Mouse (Mus musculus) bone marrow macrophage, adult 2 months (primary cell): ENCODE data around the gene Gm49368. TPM values are rescaled to one million over a fixed set of nuclear protein-coding genes. Genes with fewer than 3 reads are reported as not detected.
A peak's percentile ranks its signal among the peaks of the same experiment; 100 is the strongest.
"Not testable (repeated sequence)": the region's sequence is repeated elsewhere in the genome, so short reads cannot be mapped to it uniquely, and the experiment has no call there.

Experiments used
- H3K27ac ChIP-seq: 2 replicates; pipeline ENCODE4 v1.5.1; 2012; ENCODE audit warnings: low read depth, low read length; ENCODE audit not compliant: insufficient read depth
- H3K4me1 ChIP-seq: 2 replicates; pipeline ENCODE4 v1.6.1; 2012; ENCODE audit warnings: low read length; ENCODE audit not compliant: control insufficient read depth, insufficient read depth
- H3K4me3 ChIP-seq: 2 replicates; pipeline ENCODE4 v1.5.1; 2012; ENCODE audit warnings: mild to moderate bottlenecking, low read length, moderate library complexity; ENCODE audit not compliant: insufficient read depth
- CTCF ChIP-seq: IDR thresholded peaks from 2 replicates; pipeline ENCODE4 v1.5.1; 2012; ENCODE audit warnings: low read depth, mild to moderate bottlenecking, low read length, moderate library complexity
- POLR2A ChIP-seq: IDR thresholded peaks from 2 replicates; pipeline ENCODE4 v1.6.1; 2012; ENCODE audit warnings: mild to moderate bottlenecking, low read depth, low read length, borderline replicate concordance
- polyA plus RNA-seq: library from polyadenylated mRNA; stranded (reverse); fragments of >200 nt; gene quantifications from 2 replicates; pipeline ENCODE4 v1.2.4, GENCODE M21; 2012; ENCODE audit not compliant: missing spikeins, insufficient read depth, insufficient read length

The Gm49368 gene
- polyA plus RNA-seq: 1.7 and 11.3 TPM in 2 replicates

DNA sequence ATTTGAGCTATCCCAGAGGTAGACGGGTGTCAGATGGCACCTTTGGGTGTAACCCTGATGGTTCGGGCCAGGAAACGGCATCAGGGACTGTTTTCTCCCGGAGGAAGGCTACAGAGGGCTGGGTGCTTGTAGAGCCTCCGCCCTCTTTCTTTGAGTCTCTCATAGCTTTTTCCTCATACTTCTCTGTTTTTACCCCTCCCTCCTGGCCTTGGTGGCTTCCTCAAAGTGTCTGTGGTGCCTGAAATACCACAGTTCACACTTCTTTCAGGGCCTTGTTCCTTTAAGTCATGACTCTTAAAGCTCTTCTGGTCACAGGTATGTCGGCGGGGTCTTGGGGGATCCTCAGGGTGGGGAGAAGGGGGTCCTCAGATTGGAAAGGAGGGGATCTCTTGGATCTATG lies at the start of gene Gm49368, which contains the start of gene Itgam:
Gm49368 (plus strand) TSS at position 228 of the 400 bp plus-strand sequence.
Itgam (plus strand) TSS at position 185 of the 400 bp plus-strand sequence.
- peaks cover 54% of the 10 kb centered on the region for H3K4me1 ChIP-seq
- TF ChIP-seq POLR2A (no peak), CTCF (no peak)
- H3K27ac ChIP-seq: peak within 1 kb of the TSS; percentile 96
- H3K4me3 ChIP-seq: peak within 1 kb of the TSS; percentile 68

- TF ChIP-seq CTCF (no peak), POLR2A (no peak)
- no peak overlapping the region for H3K4me3 ChIP-seq
- peaks cover under 1% of the 10 kb centered on the region for H3K4me1 ChIP-seq
- no peak overlapping the region for H3K27ac ChIP-seq
Observed at GRCm38 (mm10) chr7:128013116-128013515, 49.4 kb upstream of the Gm49368 start.

DNA sequence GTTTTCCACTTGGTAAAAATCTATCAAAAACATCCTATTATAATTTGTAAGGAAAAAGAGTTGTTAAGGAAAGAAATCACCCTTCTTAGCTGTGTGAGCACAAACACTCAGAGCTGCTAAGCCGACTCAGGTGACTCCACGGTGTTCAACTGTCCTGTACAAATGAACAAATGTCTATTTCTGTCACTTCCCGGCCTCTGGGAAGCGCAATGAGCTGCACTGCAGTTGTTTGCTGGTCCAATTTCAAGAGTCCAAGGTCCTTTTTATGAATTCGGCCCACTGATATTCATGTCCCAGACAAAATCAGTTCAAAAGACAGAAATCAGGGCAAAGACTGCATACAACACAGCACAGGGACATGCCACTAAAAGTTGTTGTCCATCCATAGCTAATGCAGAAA lies 46.3 kb upstream of the Gm49368 start:
- not testable (repeated sequence) for H3K4me1 ChIP-seq, H3K4me3 ChIP-seq, H3K27ac ChIP-seq

GRCm38 (mm10) chr7:128016650-128017049 lies 45.8 kb upstream of the Gm49368 start:
- H3K27ac ChIP-seq: no peak overlapping the region
- no peak overlapping the region for H3K4me3 ChIP-seq
- TF ChIP-seq CTCF: no peak
- no peak for TF ChIP-seq POLR2A
- H3K4me1 ChIP-seq: peaks cover 10% of the 10 kb centered on the region

DNA sequence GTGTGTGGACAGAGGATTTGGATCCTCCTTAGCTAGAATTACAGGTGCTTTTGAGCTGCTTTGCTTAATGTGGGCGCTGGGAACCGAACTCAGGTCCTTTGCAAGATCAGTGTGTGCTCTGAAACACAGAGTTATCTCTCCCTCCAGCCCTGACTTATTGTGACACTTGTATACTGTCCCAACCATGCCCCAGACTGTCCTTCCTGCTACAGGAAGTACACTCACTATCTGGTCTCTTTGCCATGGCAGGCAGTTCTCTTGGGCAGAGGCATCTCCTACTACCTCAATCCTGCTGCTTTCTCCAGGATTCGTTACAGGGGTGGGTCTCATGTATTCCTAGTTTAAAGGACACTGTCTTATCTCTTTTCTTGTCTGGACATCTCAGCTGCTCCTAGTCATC lies 44.2 kb upstream of the Gm49368 start:
- Histone ChIP-seq H3K4me1 (peaks cover 10% of the 10 kb centered on the region), H3K4me3 (no peak overlapping the region), H3K27ac (no peak overlapping the region)
- TF ChIP-seq CTCF: no peak

GRCm38 (mm10) chr7:128019187-128019586 lies 43.3 kb upstream of the Gm49368 start:
- TF ChIP-seq CTCF (no peak), POLR2A (no peak)
- Histone ChIP-seq H3K4me3 (no peak overlapping the region), H3K27ac (no peak overlapping the region), H3K4me1 (peaks cover 10% of the 10 kb centered on the region)

DNA sequence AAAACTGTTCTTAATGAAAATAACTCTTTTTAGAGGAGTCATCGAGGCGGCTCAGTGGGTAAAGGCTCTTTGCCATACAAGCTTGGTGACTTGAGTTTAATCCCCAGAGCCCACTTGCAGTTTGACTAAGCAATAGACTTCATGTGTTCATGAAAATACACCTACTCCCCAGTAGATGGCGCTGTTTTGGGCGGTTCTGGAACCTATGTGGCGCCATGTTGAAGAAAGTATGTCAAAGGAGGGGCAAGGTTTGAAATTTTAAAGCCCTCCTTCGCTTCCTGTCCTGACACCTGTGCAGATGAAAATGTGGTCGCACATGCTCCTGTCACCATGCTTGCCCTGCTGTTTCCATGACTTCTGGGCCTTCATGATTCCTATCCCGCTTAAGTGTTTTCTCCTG lies 39.5 kb upstream of the Gm49368 start:
- Histone ChIP-seq H3K4me3 (no peak overlapping the region), H3K4me1 (peaks cover 22% of the 10 kb centered on the region), H3K27ac (no peak overlapping the region)
- TF ChIP-seq CTCF: no peak
- TF ChIP-seq POLR2A: no peak

DNA sequence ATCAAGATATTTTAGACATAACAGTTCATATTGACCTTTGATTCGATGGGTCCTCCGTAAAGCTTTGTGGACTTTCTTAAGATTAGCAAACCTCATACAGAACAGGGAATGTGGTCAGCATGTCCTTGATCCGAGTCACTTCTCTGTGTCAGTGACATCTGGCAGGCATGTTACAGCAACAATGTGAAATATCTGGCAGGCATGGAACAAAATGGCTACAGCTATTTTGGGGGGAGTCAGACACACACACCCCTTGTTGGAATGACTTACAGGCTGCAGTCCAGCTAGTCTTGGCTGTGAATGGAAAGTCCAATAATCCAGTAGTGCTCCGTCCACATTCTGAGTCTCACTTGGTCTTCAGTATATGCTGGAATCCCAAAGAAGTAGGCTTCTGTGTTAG lies 38.9 kb upstream of the Gm49368 start:
- TF ChIP-seq CTCF (no peak), POLR2A (no peak)
- H3K4me3 ChIP-seq: no peak overlapping the region
- peaks cover 17% of the 10 kb centered on the region for H3K4me1 ChIP-seq
- no peak overlapping the region for H3K27ac ChIP-seq

GRCm38 (mm10) chr7:128024364-128024763 lies 38.1 kb upstream of the Gm49368 start:
- H3K27ac ChIP-seq: no peak overlapping the region
- H3K4me3 ChIP-seq: no peak overlapping the region
- no peak for TF ChIP-seq CTCF
- no peak for TF ChIP-seq POLR2A
- H3K4me1 ChIP-seq: peaks cover 13% of the 10 kb centered on the region

- H3K4me3 ChIP-seq: no peak overlapping the region
- no peak overlapping the region for H3K27ac ChIP-seq
- no peak for TF ChIP-seq CTCF
- TF ChIP-seq POLR2A: no peak
- H3K4me1 ChIP-seq: peaks cover 13% of the 10 kb centered on the region
Observed at GRCm38 (mm10) chr7:128024932-128025331, 37.6 kb upstream of the Gm49368 start.

DNA sequence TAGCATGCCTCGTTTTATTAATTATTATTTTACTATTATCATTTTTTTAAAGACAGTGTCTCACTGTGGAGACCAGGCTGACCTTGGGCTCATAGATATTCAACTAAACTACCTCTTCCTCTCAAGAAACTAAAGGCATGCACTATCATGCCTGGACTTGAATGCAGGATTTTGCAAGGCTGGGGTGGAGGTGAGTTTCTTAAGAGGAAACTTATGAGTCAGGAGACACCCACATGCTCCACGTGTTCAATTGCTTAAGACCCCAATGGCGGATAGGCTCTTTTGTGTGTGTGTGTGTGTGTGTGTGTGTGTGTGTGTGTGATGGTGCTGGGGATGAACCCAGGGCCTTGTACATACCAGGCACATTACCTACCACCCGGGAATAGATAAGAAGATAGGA lies 37.1 kb upstream of the Gm49368 start:
- Histone ChIP-seq H3K4me3 (no peak overlapping the region), H3K27ac (no peak overlapping the region), H3K4me1 (peaks cover 13% of the 10 kb centered on the region)
- TF ChIP-seq CTCF (no peak), POLR2A (no peak)

- TF ChIP-seq POLR2A: no peak
- TF ChIP-seq CTCF: no peak
- H3K27ac ChIP-seq: no peak overlapping the region
- H3K4me3 ChIP-seq: no peak overlapping the region
- peaks cover 16% of the 10 kb centered on the region for H3K4me1 ChIP-seq
Observed at GRCm38 (mm10) chr7:128031403-128031976, 31.0 kb upstream of the Gm49368 start.
